8 mouse cellular contexts compared by ENCODE assay signal in the genomic region with DNA sequence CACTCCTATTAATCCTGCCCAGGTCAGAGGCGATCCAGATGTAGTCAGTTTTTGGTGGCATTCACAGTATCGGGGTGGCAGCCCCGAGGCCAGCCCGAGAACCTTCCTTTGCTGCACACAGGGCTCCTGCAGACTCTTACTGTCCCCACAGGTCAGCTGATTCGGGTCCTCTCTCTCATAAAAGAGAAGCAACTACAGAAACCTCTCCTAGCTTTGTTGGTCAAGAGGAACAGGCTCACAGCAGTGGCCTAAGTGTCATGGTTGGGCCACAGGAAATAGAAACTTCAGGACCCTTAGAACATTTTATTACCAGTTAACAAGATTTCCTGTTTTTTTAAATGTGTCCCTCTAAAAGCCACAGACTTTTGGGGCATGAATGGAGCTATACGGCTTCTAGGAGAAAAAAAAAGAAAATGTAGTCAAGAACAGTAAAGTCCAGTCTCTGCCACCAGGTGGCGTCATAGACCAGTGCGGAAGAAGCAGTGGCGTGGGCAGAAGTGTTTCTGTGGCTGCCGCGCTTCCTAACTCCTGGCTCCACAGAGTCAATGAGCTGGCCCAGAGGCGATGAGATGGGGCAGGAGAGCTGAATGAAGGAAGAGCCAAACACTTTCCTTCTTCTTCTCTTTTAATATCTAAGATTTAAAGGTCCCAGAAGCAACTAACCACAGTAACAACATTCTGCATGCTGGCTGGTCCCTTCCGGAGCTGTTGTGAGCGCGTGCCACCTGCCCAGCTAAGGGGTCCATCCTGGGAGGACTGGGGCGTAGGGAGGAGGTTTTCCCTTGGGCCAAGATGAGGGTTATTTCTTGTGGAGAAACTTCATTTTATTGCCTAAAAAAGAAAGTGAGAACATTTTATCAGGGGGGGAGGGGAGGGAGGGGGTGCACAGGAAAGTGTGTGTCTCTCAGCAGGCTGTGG. TPM values are rescaled to one million over a fixed set of nuclear protein-coding genes. Genes with fewer than 3 reads are reported as not detected.
DNase-seq lines count a peak whose midpoint lies in the region; ATAC-seq and TF ChIP-seq lines count a peak whose summit lies in the region.

No protein-coding gene starts in this region.

- H3K9ac ChIP-seq in CH12.LX (ENCODE audit: insufficient read depth, low read depth) = no peak overlapping the region
- H3K9ac ChIP-seq in forebrain, embryonic 12.5 days = no peak overlapping the region
- H3K9ac ChIP-seq in heart, embryonic 16.5 days (ENCODE audit: low read length) = no peak overlapping the region
- H3K9ac ChIP-seq in liver, embryonic 15.5 days = no peak overlapping the region; the same call in 1 of the 2 replicates
- H3K9ac ChIP-seq in neural tube, embryonic 11.5 days (ENCODE audit: low read length) = no peak overlapping the region
- no peak overlapping the region for H3K9ac ChIP-seq in stomach, embryonic 16.5 days (ENCODE audit: low read length)

- peak; percentile 44; the same call in 1 of the 2 replicates for ATAC-seq in forebrain, embryonic 12.5 days (ENCODE audit: low FRiP score)
- ATAC-seq in heart, embryonic 16.5 days (replicated peaks; ENCODE audit: extremely low read depth, insufficient read depth, low FRiP score) = 0 out of 2 replicates have a peak, but pooled peaks have one; percentile 41
- no peak for ATAC-seq in liver, embryonic 15.5 days (ENCODE audit: insufficient read depth)
- no peak for ATAC-seq in neural tube, embryonic 11.5 days (ENCODE audit: insufficient read depth, low FRiP score, low TSS enrichment)
- peak; percentile 44; the same call in 1 of the 2 replicates for ATAC-seq in stomach, embryonic 16.5 days (ENCODE audit: insufficient read depth, low FRiP score)

- 51% methylated on average over 16 of the region's 16 CpGs for WGBS in forebrain, embryonic 12.5 days
- 50% methylated on average over 16 of the region's 16 CpGs for WGBS in heart, embryonic 16.5 days
- 37% methylated on average over 16 of the region's 16 CpGs for WGBS in liver, embryonic 15.5 days (ENCODE audit: insufficient replicate concordance)
- WGBS in neural tube, embryonic 11.5 days = 55% methylated on average over 16 of the region's 16 CpGs
- WGBS in stomach, embryonic 16.5 days = 50% methylated on average over 16 of the region's 16 CpGs

- no peak overlapping the region for H3K27ac ChIP-seq in CH12.LX (ENCODE audit: insufficient read depth, low read depth)
- no peak overlapping the region for H3K27ac ChIP-seq in forebrain, embryonic 12.5 days
- no peak overlapping the region for H3K27ac ChIP-seq in heart, embryonic 16.5 days (ENCODE audit: low read length)
- H3K27ac ChIP-seq in liver, embryonic 15.5 days (replicated peaks) = no peak overlapping the region
- no peak overlapping the region for H3K27ac ChIP-seq in neural tube, embryonic 11.5 days (ENCODE audit: low read depth, low read length)
- H3K27ac ChIP-seq in stomach, embryonic 16.5 days (ENCODE audit: low read length) = no peak overlapping the region

- no peaks in the 10 kb centered on the region for H3K27me3 ChIP-seq in CH12.LX (replicated peaks)
- H3K27me3 ChIP-seq in forebrain, embryonic 12.5 days = no peaks in the 10 kb centered on the region
- no peaks in the 10 kb centered on the region for H3K27me3 ChIP-seq in heart, embryonic 16.5 days (ENCODE audit: control insufficient read depth, insufficient read depth, low read length)
- H3K27me3 ChIP-seq in liver, embryonic 15.5 days = no peaks in the 10 kb centered on the region
- H3K27me3 ChIP-seq in neural tube, embryonic 11.5 days (ENCODE audit: control insufficient read depth, insufficient read depth, low read length) = no peaks in the 10 kb centered on the region
- no peaks in the 10 kb centered on the region for H3K27me3 ChIP-seq in stomach, embryonic 16.5 days (ENCODE audit: control insufficient read depth, insufficient read depth, low read length)

- peaks cover 13 to 43% of the 10 kb centered on the region in 2 experiments for H3K36me3 ChIP-seq in CH12.LX (replicated peaks in 1 of 2; ENCODE audit: control insufficient read depth in 1 of 2, insufficient read depth in 1 of 2, low read length in 1 of 2)
- peaks cover 40% of the 10 kb centered on the region for H3K36me3 ChIP-seq in forebrain, embryonic 12.5 days (replicated peaks)
- H3K36me3 ChIP-seq in heart, embryonic 16.5 days (ENCODE audit: control insufficient read depth, insufficient read depth) = peaks cover 7% of the 10 kb centered on the region; the same call in 1 of the 2 replicates
- no peaks in the 10 kb centered on the region for H3K36me3 ChIP-seq in liver, embryonic 15.5 days (replicated peaks)
- peaks cover 3% of the 10 kb centered on the region; the same call in 1 of the 2 replicates for H3K36me3 ChIP-seq in neural tube, embryonic 11.5 days (ENCODE audit: control insufficient read depth, insufficient read depth, low read length)
- H3K36me3 ChIP-seq in stomach, embryonic 16.5 days (ENCODE audit: control insufficient read depth, insufficient read depth, low read length) = 0 out of 2 replicates have a peak, but pooled peaks cover 4% of the 10 kb centered on the region

- no peak overlapping the region for H3K4me3 ChIP-seq in CH12.LX (replicated peaks in 1 of 3; ENCODE audit: low read depth in 2 of 3, low read length in 2 of 3, poor library complexity in 1 of 3)
- no peak overlapping the region for H3K4me3 ChIP-seq in forebrain, embryonic 12.5 days (replicated peaks)
- peak overlapping the region; percentile 21 for H3K4me3 ChIP-seq in heart, embryonic 16.5 days (ENCODE audit: low read length)
- peak overlapping the region; percentile 22 for H3K4me3 ChIP-seq in liver, embryonic 15.5 days (replicated peaks)
- no peak overlapping the region for H3K4me3 ChIP-seq in neural tube, embryonic 11.5 days (ENCODE audit: low read depth, low read length)
- no peak overlapping the region for H3K4me3 ChIP-seq in stomach, embryonic 16.5 days (replicated peaks; ENCODE audit: low read length)

- dilution Hi-C loops in CH12.LX (cut with MboI; ENCODE audit: extremely low pct_ligation_motif_present, extremely low pct_unique_long_range_greater_than_20kb, low sequenced_read_pairs) = loop anchor here (25.0 kb wide), 1 partner anchor 99 kb away; the partner anchor contains the start of genes Adck2 and Dennd2a

- DNase-seq in CH12.LX (ENCODE audit: extremely low read depth) = peak; percentile 75
- peak; percentile 50 for DNase-seq in c-Kit-negative CD71-positive TER-119-positive erythroid progenitor cells, embryonic 14.5 days (ENCODE audit: low read depth, low spot score)
- peak; percentile 85 for DNase-seq in kidney, postnatal 14 days
- peak; percentile 82 for DNase-seq in neural tube, embryonic 11.5 days (ENCODE audit: low spot score)

- TF ChIP-seq EP300 in CH12.LX (IDR thresholded peaks at IDR 0.05; ENCODE audit: low read length) = no peak

- no peak overlapping the region for H3K4me2 ChIP-seq in CH12.LX (ENCODE audit: insufficient read depth, low read depth, poor library complexity, severe bottlenecking)
- H3K4me2 ChIP-seq in forebrain, embryonic 12.5 days = no peak overlapping the region
- H3K4me2 ChIP-seq in heart, embryonic 16.5 days (ENCODE audit: low read depth, low read length) = peak overlapping the region; percentile 52
- H3K4me2 ChIP-seq in liver, embryonic 15.5 days = peak overlapping the region; percentile 57
- H3K4me2 ChIP-seq in neural tube, embryonic 11.5 days (ENCODE audit: low read depth) = no peak overlapping the region
- H3K4me2 ChIP-seq in stomach, embryonic 16.5 days (ENCODE audit: low read depth, low read length) = no peak overlapping the region

- peak; percentile 78 for TF ChIP-seq RAD21 in CH12.LX (IDR thresholded peaks at IDR 0.05; ENCODE audit: low read depth, low read length)

- TF ChIP-seq CTCF in CH12.LX (conservative IDR thresholded peaks at IDR 0.05 in 1 of 2, IDR thresholded peaks at IDR 0.05 in 1 of 2; ENCODE audit: low read depth in 2 of 2, low read length in 2 of 2) = peak; percentile 58 to 88

- peaks cover 2% of the 10 kb centered on the region for H3K9me3 ChIP-seq in CH12.LX (replicated peaks; ENCODE audit: low read length)
- 0 out of 2 replicates have a peak, but pooled peaks cover 5% of the 10 kb centered on the region for H3K9me3 ChIP-seq in forebrain, embryonic 12.5 days
- 0 out of 2 replicates have a peak, but pooled peaks cover 4% of the 10 kb centered on the region for H3K9me3 ChIP-seq in heart, embryonic 16.5 days (replicated peaks; ENCODE audit: control insufficient read depth, low read length)
- no peaks in the 10 kb centered on the region for H3K9me3 ChIP-seq in liver, embryonic 15.5 days (replicated peaks)
- H3K9me3 ChIP-seq in neural tube, embryonic 11.5 days (ENCODE audit: control insufficient read depth, low read length) = no peaks in the 10 kb centered on the region
- H3K9me3 ChIP-seq in stomach, embryonic 16.5 days (replicated peaks; ENCODE audit: control insufficient read depth, low read length) = peaks cover 3% of the 10 kb centered on the region; the same call in 1 of the 2 replicates

- H3K79me2 ChIP-seq in CH12.LX (replicated peaks; ENCODE audit: control insufficient read depth, extremely low read depth, insufficient read depth, poor library complexity, severe bottlenecking) = no peaks in the 10 kb centered on the region

- H3K4me1 ChIP-seq in CH12.LX (ENCODE audit: control insufficient read depth in 1 of 2, insufficient read depth in 2 of 2) = peaks cover 0 to 6% of the 10 kb centered on the region in 2 experiments; a peak in 2 of 4 replicates
- H3K4me1 ChIP-seq in forebrain, embryonic 12.5 days = 0 out of 2 replicates have a peak, but pooled peaks cover 2% of the 10 kb centered on the region
- 0 out of 2 replicates have a peak, but pooled peaks cover 2% of the 10 kb centered on the region for H3K4me1 ChIP-seq in heart, embryonic 16.5 days (ENCODE audit: control insufficient read depth, insufficient read depth, low read length)
- peaks cover 4% of the 10 kb centered on the region for H3K4me1 ChIP-seq in liver, embryonic 15.5 days (replicated peaks)
- H3K4me1 ChIP-seq in neural tube, embryonic 11.5 days (ENCODE audit: control insufficient read depth, insufficient read depth, low read length) = no peaks in the 10 kb centered on the region
- no peaks in the 10 kb centered on the region for H3K4me1 ChIP-seq in stomach, embryonic 16.5 days (ENCODE audit: control insufficient read depth, insufficient read depth, low read length)

- no peak for TF ChIP-seq POLR2A in CH12.LX (IDR thresholded peaks at IDR 0.05; ENCODE audit: low read depth, low read length)

- in situ Hi-C loops in CH12.LX (cut with MboI; ENCODE audit: low pct_ligation_motif_present, low pct_unique_long_range_greater_than_20kb, low sequenced_read_pairs) = loop anchor here (10.0 kb wide), 1 partner anchor 322 kb away; no protein-coding TSS in a partner anchor

RNA-seq across cellular contexts. Expression of gene Mkrn1, which starts 42.6 kb away (rescaled TPM):
- total RNA-seq in CH12.LX (2012; rRNA removed) (44.2 and 50.3 TPM in 2 replicates), CH12.LX (2014; rRNA removed) (39.3 and 45.1 TPM in 2 replicates)
- polyA plus RNA-seq in CH12.LX (2012; ENCODE audit: insufficient read length, low read depth) = 43.7 and 53.7 TPM in 2 replicates
- 143 and 156 TPM in 2 replicates for polyA plus RNA-seq in forebrain, embryonic 12.5 days (2016; fragmentation: Nextera tagmentation; extraction: Ambion mirVana)
- polyA plus RNA-seq in heart, embryonic 16.5 days (2015; fragmentation: Nextera tagmentation; extraction: Ambion mirVana) = 95.2 and 100 TPM in 2 replicates
- 229 and 259 TPM in 2 replicates for polyA plus RNA-seq in liver, embryonic 15.5 days (2015; fragmentation: Nextera tagmentation; extraction: Ambion mirVana)
- polyA plus RNA-seq in neural tube, embryonic 11.5 days (2014; fragmentation: Nextera tagmentation; extraction: Ambion mirVana) = 130 and 145 TPM in 2 replicates
- polyA plus RNA-seq in stomach, embryonic 16.5 days (2015; fragmentation: Nextera tagmentation; extraction: Ambion mirVana) = 52.3 and 55.6 TPM in 2 replicates

Comparison
In these comparisons a context has a peak if more than half of its experiments do, and no peak if none do; other contexts are left out.
1. H3K4me2 ChIP-seq: peak in heart, embryonic 16.5 days (single experiment) and liver, embryonic 15.5 days (single experiment); none in CH12.LX (single experiment), forebrain, embryonic 12.5 days (single experiment), neural tube, embryonic 11.5 days (single experiment) and stomach, embryonic 16.5 days (single experiment).
2. H3K4me3 ChIP-seq: peak in heart, embryonic 16.5 days (single experiment) and liver, embryonic 15.5 days (single experiment); none in CH12.LX (0 of 3), forebrain, embryonic 12.5 days (single experiment), neural tube, embryonic 11.5 days (single experiment) and stomach, embryonic 16.5 days (single experiment).
3. ATAC-seq: peak in forebrain, embryonic 12.5 days (single experiment), heart, embryonic 16.5 days (single experiment) and stomach, embryonic 16.5 days (single experiment); none in liver, embryonic 15.5 days (single experiment) and neural tube, embryonic 11.5 days (single experiment).
4. Peak in every context shown above with its lines, with median percentiles within 50 percentile points of each other: DNase-seq.